Mouse (Mus musculus): ENCODE measurements at regions not wholly inside any gene's neighbourhood (a gene's known extent, or its start where the extent isn't known, plus 50 kb on each side); places are given as distances from the start of the nearest gene placed in this dataset.

DNA sequence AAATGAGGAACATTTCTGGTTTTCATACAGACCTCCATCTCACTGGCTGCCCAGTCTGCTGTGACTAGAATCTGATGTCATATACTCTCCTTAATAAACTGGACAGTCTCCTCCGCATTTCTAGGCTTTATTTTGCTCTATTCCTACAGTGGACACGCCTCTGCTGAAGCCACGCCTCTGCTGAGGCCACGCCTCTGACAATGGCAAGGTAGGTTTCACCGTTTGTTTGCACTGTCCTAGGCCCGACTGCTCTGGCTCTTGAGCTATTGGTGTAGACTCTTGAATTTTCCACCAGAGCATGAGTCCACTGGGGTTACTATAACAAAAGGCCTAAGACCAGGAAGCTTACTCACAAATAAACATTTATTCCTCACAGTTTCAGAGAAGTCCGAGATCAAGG is 69.8 kb upstream of the Pax2 start:
- no peak for DNase-seq (ENCODE audit: low spot score in 2 of 2)

- DNase-seq (ENCODE audit: low spot score in 2 of 2), result no peak
Measured at GRCm38 (mm10) chr19:44692396-44692795, 63.4 kb upstream of the Pax2 start.

DNA sequence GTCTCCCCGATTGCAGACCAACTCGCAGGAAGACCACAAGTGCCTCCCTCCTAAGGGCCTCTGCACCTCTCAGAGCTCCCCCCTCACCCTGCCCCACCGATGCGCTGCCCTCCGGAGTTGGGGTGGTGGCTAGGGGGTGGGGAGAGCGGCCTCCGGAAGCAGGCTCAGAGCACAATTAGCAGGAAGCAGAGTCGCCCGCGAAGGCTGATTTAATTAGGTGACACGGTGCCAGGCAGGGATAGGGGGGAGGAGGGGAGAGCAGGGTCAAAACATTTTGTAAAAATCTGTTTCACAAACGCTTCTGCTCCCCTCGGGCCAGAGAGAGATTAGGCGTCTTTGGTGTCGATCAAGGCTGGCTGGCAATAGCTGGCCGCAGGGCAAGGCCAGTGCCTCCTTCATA is 63.0 kb upstream of the Pax2 start:
- DNase-seq (ENCODE audit: low spot score in 2 of 2), result no peak

- no peak for DNase-seq (ENCODE audit: low spot score in 2 of 2)
Measured at GRCm38 (mm10) chr19:44695331-44695730, 60.5 kb upstream of the Pax2 start.

GRCm38 (mm10) chr19:44696059-44696712 is 59.7 kb upstream of the Pax2 start:
- DNase-seq (ENCODE audit: low spot score in 2 of 2), result no peak

DNA sequence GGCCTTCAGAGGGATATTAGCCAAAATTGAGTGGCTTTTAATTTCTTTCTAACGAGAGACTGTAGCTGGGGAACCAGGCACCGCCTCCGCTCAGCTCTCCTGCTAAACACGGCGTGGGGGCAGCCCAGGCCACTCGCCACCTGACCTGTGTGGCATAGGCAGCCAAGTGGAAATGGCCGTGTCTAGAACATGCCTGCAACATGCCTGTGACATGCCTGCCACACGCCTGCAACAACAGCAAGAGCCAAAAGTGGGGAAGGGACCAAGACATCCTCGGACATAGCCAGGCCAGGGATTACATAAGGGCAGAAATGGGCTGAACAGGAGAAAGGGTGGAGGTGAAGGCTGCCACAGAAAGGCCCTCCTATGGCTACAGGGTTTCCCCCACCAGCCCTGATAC is 59.1 kb upstream of the Pax2 start:
- DNase-seq (ENCODE audit: low spot score in 2 of 2), result no peak

DNA sequence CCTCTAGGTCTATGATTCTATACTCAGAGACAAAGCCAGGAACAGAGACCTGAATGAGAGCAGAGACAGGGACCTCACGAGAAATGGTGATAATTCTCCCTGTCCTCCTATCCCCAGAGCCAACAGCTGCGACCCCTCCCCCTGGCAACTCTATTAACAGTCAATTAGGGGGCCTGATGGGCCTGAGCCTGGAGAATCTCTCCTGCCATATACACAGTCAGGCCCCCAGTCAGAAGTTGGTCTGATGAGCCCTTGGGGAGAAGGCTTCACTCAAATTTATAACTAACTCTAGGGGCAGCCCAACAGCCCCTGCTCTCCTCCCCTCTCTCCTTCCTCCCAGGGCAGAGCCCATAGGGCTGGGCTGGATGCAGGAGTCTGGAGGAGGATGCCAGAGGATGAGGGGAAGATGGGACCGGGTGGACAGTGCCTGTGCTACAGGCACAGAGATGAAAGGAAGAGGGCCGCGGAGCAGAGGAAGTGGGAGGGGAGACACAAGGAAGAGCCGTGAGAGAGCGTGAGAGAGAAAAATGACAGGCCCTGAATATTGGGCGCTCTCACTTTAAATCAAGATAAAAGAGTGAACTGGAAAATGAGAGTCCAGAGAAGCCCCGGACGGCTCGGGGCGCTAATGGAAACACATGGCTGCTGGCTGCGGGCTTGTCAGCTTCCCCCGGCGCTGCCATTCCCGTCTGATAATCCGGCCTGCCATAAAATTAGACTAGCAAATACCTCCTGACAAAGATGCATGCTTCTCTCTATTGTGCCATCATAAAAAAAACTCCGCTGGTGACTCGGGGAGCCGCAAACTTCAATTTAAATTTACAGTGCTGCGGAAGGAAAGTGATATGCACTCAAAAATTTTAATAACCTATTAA is 57.2 kb upstream of the Pax2 start:
- no peak for DNase-seq (ENCODE audit: low spot score in 2 of 2)
